Mouse (Mus musculus): Measurements from ENCODE around the gene Sirt7. TPM values are rescaled to one million over a fixed set of nuclear protein-coding genes. Genes with fewer than 3 reads are reported as not detected.

Sirt7 gene
- 72.2 and 76.8 TPM in 2 replicates for polyA plus RNA-seq (2012; rRNA removed)

DNA sequence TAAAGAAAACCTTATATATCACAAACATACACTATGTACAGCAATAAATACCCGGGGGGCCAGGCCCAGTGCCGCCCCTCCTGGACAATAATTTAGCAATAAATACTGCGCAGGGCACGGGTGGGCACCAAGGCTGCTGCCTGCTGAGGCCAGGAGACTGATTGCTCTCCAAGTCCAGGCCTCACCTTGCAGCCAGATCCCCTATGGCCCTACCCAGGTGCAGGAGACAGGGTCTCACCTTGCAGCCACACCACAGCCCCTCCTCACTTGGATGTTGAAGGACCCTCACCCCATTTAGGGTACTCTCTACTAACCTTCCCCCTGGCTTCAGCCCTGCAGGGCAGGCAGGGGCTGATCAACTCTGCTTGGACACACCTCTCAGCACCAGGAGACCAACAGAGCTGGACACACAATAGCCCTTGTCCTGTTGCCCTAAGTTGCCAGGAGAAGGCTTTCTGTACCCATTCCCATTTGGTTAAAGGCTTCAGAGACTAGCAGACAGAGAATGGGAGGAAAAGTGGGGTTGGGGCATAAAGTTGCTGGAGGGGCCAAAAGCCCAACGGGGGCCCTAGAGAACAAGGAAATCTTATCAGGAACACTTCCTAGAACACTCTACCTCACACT lies at the start of gene Sirt7:
Gene Sirt7, minus strand, starts transcription at position 89 of the 624 bp plus-strand sequence.
- H3K36me3 ChIP-seq (ENCODE audit: control insufficient read depth, insufficient read depth, low read length): peaks cover 4% of the 10 kb centered on the region
- DNase-seq: no peak
- no peaks in the 10 kb centered on the region for H3K27me3 ChIP-seq (replicated peaks; ENCODE audit: control insufficient read depth, insufficient read depth, low read length)
- TF ChIP-seq POLR2A (IDR thresholded peaks at IDR 0.05; ENCODE audit: low read depth, low read length) (no peak), CTCF (conservative IDR thresholded peaks at IDR 0.05; ENCODE audit: insufficient read depth, insufficient read length, low read depth, low read length) (no peak)
- H3K4me1 ChIP-seq (ENCODE audit: control insufficient read depth, insufficient read depth, low read length): peaks cover 25% of the 10 kb centered on the region
- peak within 1 kb of the TSS; percentile 66 for H3K27ac ChIP-seq (ENCODE audit: insufficient read depth, low read depth, low read length)
- peak within 1 kb of the TSS; percentile 69 for H3K4me3 ChIP-seq (ENCODE audit: insufficient read depth, low read depth, low read length)
- WGBS: 8% methylated on average over 5 of the region's 5 CpGs

DNA sequence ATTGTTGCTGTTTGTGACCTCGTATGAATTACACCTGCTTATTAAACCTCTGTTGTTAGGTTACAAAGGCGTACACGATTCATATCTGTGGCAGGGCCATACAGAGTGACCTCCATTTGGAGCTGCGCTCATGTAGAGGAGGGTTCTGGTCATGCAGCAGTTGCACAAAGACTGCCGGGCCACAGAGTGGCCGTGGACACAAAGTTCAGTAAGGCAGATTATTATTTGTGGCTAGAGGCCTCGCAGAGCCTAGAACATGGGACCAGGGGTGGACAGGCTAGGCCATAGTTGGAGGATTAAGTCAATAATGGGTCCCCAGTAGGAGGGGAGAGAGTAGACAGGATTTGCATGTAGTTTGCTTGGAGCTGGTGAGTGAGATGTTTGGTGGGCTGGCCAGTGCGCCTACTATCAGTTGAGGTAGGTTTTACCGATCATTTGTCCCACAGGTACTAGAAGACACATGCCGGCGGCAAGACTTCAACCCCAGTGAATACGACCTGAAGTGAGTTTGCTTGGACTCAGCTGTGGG lies 48.6 kb upstream of the Sirt7 start:
- WGBS: 25% methylated on average over 12 of the region's 12 CpGs
- no peak for DNase-seq
- H3K27ac ChIP-seq (ENCODE audit: insufficient read depth, low read depth, low read length): peak overlapping the region; percentile 90

DNA sequence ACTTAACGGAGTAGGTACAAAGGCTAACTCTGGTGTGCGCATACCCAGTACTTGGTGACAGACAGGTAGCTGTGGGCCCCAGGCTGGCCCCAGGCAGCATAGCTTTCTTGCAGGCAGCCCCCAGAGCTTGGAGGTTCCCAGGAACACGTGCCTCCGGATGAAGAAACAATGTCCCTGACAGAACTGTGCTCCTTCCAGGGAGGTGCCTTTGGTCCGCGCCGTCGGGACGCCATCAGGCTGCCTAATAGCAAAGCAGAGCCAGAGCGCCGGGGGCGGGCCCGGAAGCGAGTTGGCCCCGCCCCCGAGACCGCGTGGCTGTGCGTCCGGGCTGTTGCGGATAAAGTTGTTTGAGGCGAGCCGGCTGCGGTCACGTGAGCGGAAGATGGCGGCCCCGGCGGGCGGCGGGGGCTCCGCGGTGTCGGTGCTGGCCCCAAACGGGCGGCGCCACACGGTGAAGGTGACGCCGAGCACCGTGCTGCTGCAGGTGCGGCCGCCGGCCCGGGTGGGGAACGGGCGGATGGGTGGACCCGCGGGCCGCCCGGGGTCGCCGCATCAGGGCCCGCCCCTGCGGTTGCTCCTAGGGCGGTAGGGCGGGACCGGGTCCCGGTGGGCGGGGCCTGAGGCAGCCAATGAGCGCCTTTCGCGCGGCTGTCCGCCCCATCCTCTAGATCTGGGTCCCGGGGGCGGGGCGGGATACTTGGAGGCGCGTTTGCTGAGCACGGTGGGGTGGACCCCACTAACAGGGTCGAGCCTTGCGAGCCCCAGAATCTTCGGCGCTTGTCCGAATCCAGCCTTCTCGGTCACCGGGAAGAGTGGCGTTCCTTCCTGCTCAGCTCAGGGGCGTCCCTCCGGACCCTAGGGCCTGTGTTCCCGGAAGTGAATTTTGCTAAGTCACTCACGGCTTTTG lies 47.9 kb upstream of the Sirt7 start, which contains the start of gene Aspscr1:
Gene Aspscr1, plus strand, starts transcription at position 287 of the 907 bp plus-strand sequence.
- Histone ChIP-seq H3K27me3 (replicated peaks; ENCODE audit: control insufficient read depth, insufficient read depth, low read length) (no peaks in the 10 kb centered on the region), H3K27ac (ENCODE audit: insufficient read depth, low read depth, low read length) (peak within 1 kb of the TSS; percentile 90), H3K4me3 (ENCODE audit: insufficient read depth, low read depth, low read length) (peak within 1 kb of the TSS; percentile 75), H3K4me1 (ENCODE audit: control insufficient read depth, insufficient read depth, low read length) (peaks cover 6% of the 10 kb centered on the region), H3K36me3 (ENCODE audit: control insufficient read depth, insufficient read depth, low read length) (no peaks in the 10 kb centered on the region)
- TF ChIP-seq POLR2A (IDR thresholded peaks at IDR 0.05; ENCODE audit: low read depth, low read length) (peak; percentile 25), CTCF (conservative IDR thresholded peaks at IDR 0.05; ENCODE audit: insufficient read depth, insufficient read length, low read depth, low read length) (no peak)
- 1% methylated on average over 79 of the region's 83 CpGs for WGBS
- peak; percentile 97 for DNase-seq

More for the DNA sequence above, 48.6 kb upstream of the Sirt7 start:
- Histone ChIP-seq H3K27me3 (replicated peaks; ENCODE audit: control insufficient read depth, insufficient read depth, low read length) (no peaks in the 10 kb centered on the region), H3K36me3 (ENCODE audit: control insufficient read depth, insufficient read depth, low read length) (peaks cover 2% of the 10 kb centered on the region; the same call in 1 of the 2 replicates), H3K4me1 (ENCODE audit: control insufficient read depth, insufficient read depth, low read length) (peaks cover 6% of the 10 kb centered on the region), H3K4me3 (ENCODE audit: insufficient read depth, low read depth, low read length) (peak overlapping the region; percentile 75)
- no peak for TF ChIP-seq POLR2A (IDR thresholded peaks at IDR 0.05; ENCODE audit: low read depth, low read length)
- TF ChIP-seq CTCF (conservative IDR thresholded peaks at IDR 0.05; ENCODE audit: insufficient read depth, insufficient read length, low read depth, low read length): no peak

DNA sequence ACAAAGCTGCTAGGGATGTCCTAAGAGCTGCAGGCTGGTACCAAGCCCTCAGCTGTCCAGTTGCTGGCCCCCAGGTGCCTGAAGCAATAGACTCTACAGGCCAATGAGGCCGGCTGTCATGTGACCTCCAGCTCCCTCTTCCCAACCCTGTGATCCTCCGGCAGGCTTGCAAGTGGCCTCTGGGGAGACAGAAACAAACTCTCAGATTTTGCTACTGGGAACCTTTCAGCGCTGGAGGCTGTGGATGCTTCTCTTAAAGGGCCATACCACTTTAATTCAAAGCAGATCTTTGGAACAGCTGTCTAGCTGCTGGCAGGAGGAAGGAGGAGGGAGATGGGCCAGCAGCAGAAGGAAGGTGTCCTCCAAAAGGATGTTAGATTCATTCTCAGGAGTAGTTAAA lies 41.6 kb upstream of the Sirt7 start:
- Histone ChIP-seq H3K4me3 (ENCODE audit: insufficient read depth, low read depth, low read length) (no peak overlapping the region), H3K27ac (ENCODE audit: insufficient read depth, low read depth, low read length) (no peak overlapping the region), H3K27me3 (replicated peaks; ENCODE audit: control insufficient read depth, insufficient read depth, low read length) (no peaks in the 10 kb centered on the region), H3K4me1 (ENCODE audit: control insufficient read depth, insufficient read depth, low read length) (no peaks in the 10 kb centered on the region), H3K36me3 (ENCODE audit: control insufficient read depth, insufficient read depth, low read length) (no peaks in the 10 kb centered on the region)
- no peak for TF ChIP-seq POLR2A (IDR thresholded peaks at IDR 0.05; ENCODE audit: low read depth, low read length)
- DNase-seq: no peak
- 26% methylated on average over 3 of the region's 3 CpGs for WGBS

DNA sequence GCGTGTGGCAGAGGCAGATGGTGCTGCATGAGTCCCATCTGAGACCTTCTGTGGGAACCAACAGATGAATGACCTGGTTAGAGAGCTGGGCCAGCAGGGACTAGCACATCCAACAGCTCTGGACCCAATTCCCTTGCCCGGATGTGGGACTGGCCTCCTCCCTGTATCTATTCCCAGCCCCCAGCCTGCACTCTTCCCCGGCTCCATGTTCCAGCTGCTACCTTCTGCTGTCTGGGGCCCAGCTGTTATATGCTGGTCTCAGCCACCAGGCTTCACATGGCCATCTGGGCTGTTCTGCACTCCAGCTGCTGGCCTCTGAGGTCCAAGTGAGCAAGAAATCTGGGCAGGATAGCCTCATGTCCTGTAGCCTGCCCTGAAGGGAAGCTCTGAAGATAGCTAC lies 40.4 kb upstream of the Sirt7 start:
- no peak overlapping the region for H3K4me3 ChIP-seq (ENCODE audit: insufficient read depth, low read depth, low read length)
- no peak for DNase-seq
- no peaks in the 10 kb centered on the region for H3K27me3 ChIP-seq (replicated peaks; ENCODE audit: control insufficient read depth, insufficient read depth, low read length)
- H3K27ac ChIP-seq (ENCODE audit: insufficient read depth, low read depth, low read length): no peak overlapping the region
- no peaks in the 10 kb centered on the region; the same call in 1 of the 2 replicates for H3K4me1 ChIP-seq (ENCODE audit: control insufficient read depth, insufficient read depth, low read length)
- TF ChIP-seq CTCF (conservative IDR thresholded peaks at IDR 0.05; ENCODE audit: insufficient read depth, insufficient read length, low read depth, low read length): no peak
- TF ChIP-seq POLR2A (IDR thresholded peaks at IDR 0.05; ENCODE audit: low read depth, low read length): no peak
- WGBS: 93% methylated on average over 3 of the region's 3 CpGs
- H3K36me3 ChIP-seq (ENCODE audit: control insufficient read depth, insufficient read depth, low read length): no peaks in the 10 kb centered on the region

- Histone ChIP-seq H3K36me3 (ENCODE audit: control insufficient read depth, insufficient read depth, low read length) (no peaks in the 10 kb centered on the region), H3K4me3 (ENCODE audit: insufficient read depth, low read depth, low read length) (no peak overlapping the region), H3K27me3 (replicated peaks; ENCODE audit: control insufficient read depth, insufficient read depth, low read length) (no peaks in the 10 kb centered on the region), H3K27ac (ENCODE audit: insufficient read depth, low read depth, low read length) (no peak overlapping the region), H3K4me1 (ENCODE audit: control insufficient read depth, insufficient read depth, low read length) (peaks cover 7% of the 10 kb centered on the region; the same call in 1 of the 2 replicates)
- DNase-seq: no peak
- TF ChIP-seq CTCF (conservative IDR thresholded peaks at IDR 0.05; ENCODE audit: insufficient read depth, insufficient read length, low read depth, low read length) (no peak), POLR2A (IDR thresholded peaks at IDR 0.05; ENCODE audit: low read depth, low read length) (no peak)
- 97% methylated on average over 5 of the region's 5 CpGs for WGBS
These were observed 38.7 kb upstream of the Sirt7 start for GRCm38 (mm10) chr11:120663714-120664113.

- H3K27me3 ChIP-seq (replicated peaks; ENCODE audit: control insufficient read depth, insufficient read depth, low read length): no peaks in the 10 kb centered on the region
- H3K27ac ChIP-seq (ENCODE audit: insufficient read depth, low read depth, low read length): no peak overlapping the region
- WGBS: 62% methylated on average over 6 of the region's 6 CpGs
- H3K4me3 ChIP-seq (ENCODE audit: insufficient read depth, low read depth, low read length): no peak overlapping the region
- peaks cover 7% of the 10 kb centered on the region; the same call in 1 of the 2 replicates for H3K4me1 ChIP-seq (ENCODE audit: control insufficient read depth, insufficient read depth, low read length)
- DNase-seq: no peak
- no peak for TF ChIP-seq CTCF (conservative IDR thresholded peaks at IDR 0.05; ENCODE audit: insufficient read depth, insufficient read length, low read depth, low read length)
- no peak for TF ChIP-seq POLR2A (IDR thresholded peaks at IDR 0.05; ENCODE audit: low read depth, low read length)
- H3K36me3 ChIP-seq (ENCODE audit: control insufficient read depth, insufficient read depth, low read length): no peaks in the 10 kb centered on the region
These were observed 37.7 kb upstream of the Sirt7 start for GRCm38 (mm10) chr11:120662759-120663158.

All from kidney, adult 2 months (tissue).